Mouse (Mus musculus) subcutaneous adipose tissue, adult 2 months (tissue): ENCODE results near the gene Gm10639. TPM values are rescaled to one million over a fixed set of nuclear protein-coding genes. Genes with fewer than 3 reads are reported as not detected.

Experiments
- polyA plus RNA-seq: library from polyadenylated mRNA; depleted of rRNA; stranded (reverse); fragments of >200 nt; gene quantifications from 2 replicates; pipeline ENCODE4 v1.2.3, GENCODE M21; 2012; ENCODE audit warnings: low replicate concordance; rRNA removed

Gene Gm10639
- polyA plus RNA-seq, result not detected in 2 replicates

DNA sequence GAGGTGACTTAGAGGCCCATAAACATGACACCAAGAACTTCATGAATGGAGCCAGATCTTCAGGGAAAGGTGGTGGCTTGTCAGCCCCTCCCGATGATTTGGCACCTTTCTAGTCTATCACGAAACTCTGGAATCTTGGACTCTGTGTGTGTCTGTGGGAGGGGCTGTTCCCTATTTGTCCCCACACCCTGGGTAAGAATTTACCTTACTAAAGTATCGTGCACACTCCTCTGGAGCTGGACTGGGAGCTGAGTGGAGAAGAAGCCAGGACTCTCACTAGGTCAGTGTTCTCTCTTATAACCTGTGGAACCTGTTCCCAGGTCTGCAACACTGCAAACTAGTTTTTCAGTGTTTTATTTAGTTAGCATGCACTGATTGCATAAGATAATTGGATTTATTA, at the start of gene Gm10639:
Gm10639 (plus strand) TSS at position 201 of the 400 bp plus-strand sequence.

DNA sequence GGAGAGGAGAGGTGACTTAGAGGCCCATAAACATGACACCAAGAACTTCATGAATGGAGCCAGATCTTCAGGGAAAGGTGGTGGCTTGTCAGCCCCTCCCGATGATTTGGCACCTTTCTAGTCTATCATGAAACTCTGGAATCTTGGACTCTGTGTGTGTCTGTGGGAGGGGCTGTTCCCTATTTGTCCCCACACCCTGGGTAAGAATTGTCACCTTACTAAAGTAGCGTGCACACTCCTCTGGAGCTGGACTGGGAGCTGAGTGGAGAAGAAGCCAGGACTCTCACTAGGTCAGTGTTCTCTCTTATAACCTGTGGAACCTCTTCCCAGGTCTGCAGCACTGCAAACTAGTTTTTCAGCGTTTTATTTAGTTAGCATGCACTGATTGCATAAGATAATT, 32.8 kb upstream of the Gm10639 start, which contains the start of gene Gm3776:
Gm3776 (plus strand) TSS at position 216 of the 400 bp plus-strand sequence.

DNA sequence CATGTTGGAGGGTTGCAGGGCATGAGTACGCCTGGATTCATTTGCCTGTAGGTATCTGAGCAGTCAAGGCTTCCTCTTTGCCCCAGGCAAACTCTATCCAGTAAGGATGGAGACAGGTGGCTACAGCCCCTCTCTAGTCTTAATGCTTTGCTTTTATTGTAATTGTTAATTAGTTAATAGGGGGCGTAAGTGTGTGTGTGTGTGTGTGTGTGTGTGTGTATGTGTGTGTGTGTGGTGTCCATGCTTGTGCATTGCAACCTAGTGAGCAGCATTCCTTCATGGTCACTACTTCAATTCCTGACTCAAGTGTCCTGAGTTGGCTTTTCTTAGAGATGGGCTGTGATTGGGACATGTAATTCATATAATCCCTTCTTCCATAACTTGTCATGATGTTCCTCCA, 25.0 kb downstream of the Gm10639 start, which contains the start of gene Omt2a:
Omt2a (minus strand) TSS at position 101 of the 400 bp plus-strand sequence.

GRCm38 (mm10) chr9:78327289-78327688, 37.6 kb downstream of the Gm10639 start, which contains the start of gene Omt2b:
Gene Omt2b, plus strand, starts transcription at chr9:78327589.

Other genes with a start within 250 kb of the Gm10639 start
- not detected in 2 replicates for gene Gcm1, start 238.0 kb upstream of the Gm10639 start, polyA plus RNA-seq
- gene Fbxo9, start 180.9 kb upstream of the Gm10639 start, polyA plus RNA-seq, result 85.0 and 139 TPM in 2 replicates
- gene Ick, start 180.7 kb upstream of the Gm10639 start, polyA plus RNA-seq, result 22.2 and 23.1 TPM in 2 replicates
- 26.6 and 33.8 TPM in 2 replicates for gene Gsta4, start 107.1 kb upstream of the Gm10639 start, polyA plus RNA-seq
- gene Gsta1, start 59.3 kb upstream of the Gm10639 start, polyA plus RNA-seq, result not detected in 2 replicates
- gene Gm3776, start 32.8 kb upstream of the Gm10639 start, polyA plus RNA-seq, result not detected in 2 replicates
- not detected in 2 replicates for gene Omt2a, start 24.9 kb downstream of the Gm10639 start, polyA plus RNA-seq
- gene Omt2b, start 37.7 kb downstream of the Gm10639 start, polyA plus RNA-seq, result not detected in 2 replicates
- 0.30 TPM in 1 of 2 replicates, not detected in the other for gene Gsta2, start 65.9 kb downstream of the Gm10639 start, polyA plus RNA-seq
- gene Dppa5a, start 78.3 kb downstream of the Gm10639 start, polyA plus RNA-seq, result not detected in 2 replicates
- 0.17 TPM in 1 of 2 replicates, not detected in the other for gene Ooep, start 88.8 kb downstream of the Gm10639 start, polyA plus RNA-seq
- gene Ddx43, start 105.9 kb downstream of the Gm10639 start, polyA plus RNA-seq, result 0.06 TPM in 1 of 2 replicates, not detected in the other
- 1.0 and 2.1 TPM in 2 replicates for gene Cgas, start 153.3 kb downstream of the Gm10639 start, polyA plus RNA-seq
- gene Mto1, start 158.3 kb downstream of the Gm10639 start, polyA plus RNA-seq, result 17.0 and 17.4 TPM in 2 replicates
- 0.14 and 0.36 TPM in 2 replicates for gene Gm17324, start 158.9 kb downstream of the Gm10639 start, polyA plus RNA-seq
- 3,915 and 6,714 TPM in 2 replicates for gene Eef1a1, start 199.2 kb downstream of the Gm10639 start, polyA plus RNA-seq